Mouse (Mus musculus) liver, postnatal 0 days (tissue): ENCODE measurements at regions not wholly inside any gene's neighbourhood (a gene's known extent, or its start where the extent isn't known, plus 50 kb on each side); places are given as distances from the start of the nearest gene placed in this dataset.

Source experiments
- CTCF ChIP-seq: sonication (generic); IDR thresholded peaks from 2 replicates; pipeline ENCODE4 v1.5.1; 2016; ENCODE audit warnings: antibody characterized with exemption, low read depth
- EP300 ChIP-seq: IDR thresholded peaks from 2 replicates; pipeline ENCODE4 v1.6.1; 2016; ENCODE audit warnings: antibody characterized with exemption, low read depth, mild to moderate bottlenecking

GRCm38 (mm10) chr3:34893381-34893780 lies 243.2 kb downstream of the Sox2 start:
- TF ChIP-seq CTCF (no peak), EP300 (no peak)
